46 mouse cellular contexts compared by ENCODE assay signal in the genomic region with DNA sequence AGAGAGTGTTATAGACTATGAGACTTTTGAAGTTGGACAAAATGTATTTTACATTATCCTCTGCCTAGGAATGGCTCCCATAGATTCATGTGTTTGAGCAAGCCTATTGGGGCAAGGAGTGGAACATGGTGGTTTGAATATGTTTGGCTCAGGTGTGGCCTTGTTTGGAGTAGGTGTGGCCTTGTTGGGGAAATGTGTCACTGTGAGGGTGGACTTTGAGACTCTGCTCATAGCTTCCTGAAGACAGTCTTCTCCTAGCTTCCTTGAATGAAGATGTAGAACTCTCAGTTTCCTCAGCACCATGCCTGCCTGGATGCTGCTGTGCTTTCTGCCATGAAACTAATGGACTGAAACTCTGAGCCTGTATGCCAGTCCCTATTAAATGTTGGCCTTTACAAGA. TPM values are rescaled to one million over a fixed set of nuclear protein-coding genes. Genes with fewer than 3 reads are reported as not detected.
"Had no signal": no experiment of that assay in that cellular context is flagged by ENCODE, and none has a peak within 500 bp of the region (broad histone marks: within the 10 kb centered on the region; RNA-seq: fewer than 3 reads in every experiment).

No protein-coding gene starts in this region.

- H3K4me1 ChIP-seq: limb, embryonic 10.5 days; limb, embryonic 12.5 days; limb, embryonic 13.5 days; limb, embryonic 15.5 days; liver, embryonic 12.5 days; liver, embryonic 13.5 days; liver, embryonic 15.5 days; lung, embryonic 15.5 days; midbrain, embryonic 10.5 days; midbrain, embryonic 12.5 days; midbrain, embryonic 13.5 days; midbrain, embryonic 15.5 days had no signal

- H3K9ac ChIP-seq: limb, embryonic 12.5 days; limb, embryonic 13.5 days; limb, embryonic 15.5 days; liver, embryonic 12.5 days; liver, embryonic 13.5 days; liver, embryonic 14.5 days; liver, embryonic 15.5 days; liver, postnatal 0 days; lung, embryonic 14.5 days; lung, embryonic 15.5 days; midbrain, embryonic 12.5 days; midbrain, embryonic 13.5 days; midbrain, embryonic 15.5 days had no signal

- H3K27ac ChIP-seq: limb, embryonic 10.5 days; limb, embryonic 12.5 days; limb, embryonic 13.5 days; limb, embryonic 15.5 days; liver, embryonic 12.5 days; liver, embryonic 13.5 days; liver, embryonic 14.5 days; liver, embryonic 15.5 days; lung, embryonic 15.5 days; macrophage; midbrain, embryonic 10.5 days; midbrain, embryonic 12.5 days; midbrain, embryonic 13.5 days; midbrain, embryonic 15.5 days had no signal

- ATAC-seq: liver, embryonic 12.5 days; liver, postnatal 0 days; lung, postnatal 0 days; midbrain, embryonic 13.5 days; midbrain, embryonic 15.5 days; midbrain, embryonic 16.5 days had no signal

- H3K4me2 ChIP-seq: limb, embryonic 12.5 days; limb, embryonic 13.5 days; limb, embryonic 15.5 days; liver, embryonic 11.5 days; liver, embryonic 12.5 days; liver, embryonic 13.5 days; liver, embryonic 15.5 days; lung, embryonic 14.5 days; lung, embryonic 15.5 days; midbrain, embryonic 11.5 days; midbrain, embryonic 12.5 days; midbrain, embryonic 13.5 days; midbrain, embryonic 15.5 days had no signal

- H3K4me3 ChIP-seq: limb, embryonic 10.5 days; limb, embryonic 12.5 days; limb, embryonic 13.5 days; limb, embryonic 15.5 days; liver, embryonic 12.5 days; liver, embryonic 13.5 days; liver, embryonic 15.5 days; lung, embryonic 15.5 days; megakaryocyte, embryonic 14.5 days; midbrain, embryonic 10.5 days; midbrain, embryonic 12.5 days; midbrain, embryonic 13.5 days; midbrain, embryonic 15.5 days; myocyte had no signal

- H3K9me3 ChIP-seq: limb, embryonic 10.5 days; limb, embryonic 12.5 days; limb, embryonic 13.5 days; limb, embryonic 15.5 days; liver, embryonic 12.5 days; liver, embryonic 13.5 days; liver, embryonic 15.5 days; lung, embryonic 15.5 days; megakaryocyte, embryonic 14.5 days; midbrain, embryonic 10.5 days; midbrain, embryonic 12.5 days; midbrain, embryonic 13.5 days; midbrain, embryonic 15.5 days had no signal

- H3K36me3 ChIP-seq: limb, embryonic 10.5 days; limb, embryonic 12.5 days; limb, embryonic 13.5 days; limb, embryonic 15.5 days; liver, embryonic 12.5 days; liver, embryonic 13.5 days; liver, embryonic 15.5 days; lung, embryonic 15.5 days; midbrain, embryonic 10.5 days; midbrain, embryonic 12.5 days; midbrain, embryonic 13.5 days; midbrain, embryonic 15.5 days had no signal

- DNase-seq: left cerebral cortex, postnatal 4 days; liver; liver, embryonic 13.5 days; liver, postnatal 0 days; lung, adult 18-20 months; lung, adult 2 months; lung, embryonic 14.5 days; lung, postnatal 10 days; lung, postnatal 14 days; lung, postnatal 36 days; lung, postnatal 4 days; midbrain, embryonic 14.5 days had no signal

- H3K27me3 ChIP-seq: limb, embryonic 13.5 days; limb, embryonic 15.5 days; liver, embryonic 13.5 days; lung, embryonic 15.5 days; midbrain, embryonic 12.5 days; midbrain, embryonic 13.5 days; midbrain, embryonic 15.5 days had no signal

RNA-seq across cellular contexts. Expression of a gene that starts 3.9 kb away (rescaled TPM):
- total RNA-seq: left cerebral cortex, postnatal 10 days; left cerebral cortex, postnatal 14 days; left cerebral cortex, postnatal 25 days; left cerebral cortex, postnatal 36 days; left cerebral cortex, postnatal 4 days; liver, adult 2 months; megakaryocyte progenitor cell, adult 5-6 weeks; megakaryocyte, adult 5-6 weeks; megakaryocyte-erythroid progenitor cell, adult 5-6 weeks; midbrain, postnatal 0 days; monocyte, adult 5-6 weeks had no signal
- polyA plus RNA-seq: limb, embryonic 10.5 days; limb, embryonic 11.5 days; limb, embryonic 12.5 days; limb, embryonic 13.5 days; limb, embryonic 14.5 days; limb, embryonic 15.5 days; liver, adult 2 months; liver, embryonic 11.5 days; liver, embryonic 12.5 days; liver, embryonic 13.5 days; liver, embryonic 14.5 days; liver, embryonic 15.5 days; liver, embryonic 16.5 days; liver, postnatal 0 days; lung, adult 2 months; lung, embryonic 14.5 days; lung, embryonic 15.5 days; lung, embryonic 16.5 days; lung, postnatal 0 days; macrophage; midbrain, embryonic 10.5 days; midbrain, embryonic 11.5 days; midbrain, embryonic 12.5 days; midbrain, embryonic 13.5 days; midbrain, embryonic 14.5 days; midbrain, embryonic 15.5 days; midbrain, embryonic 16.5 days; midbrain, postnatal 0 days; myocyte; neural tube, embryonic 11.5 days had no signal

RNA-seq across cellular contexts. Expression of a gene that starts 38.7 kb away (rescaled TPM):
- total RNA-seq: left cerebral cortex, postnatal 10 days; left cerebral cortex, postnatal 25 days; left cerebral cortex, postnatal 36 days; left cerebral cortex, postnatal 4 days; megakaryocyte progenitor cell, adult 5-6 weeks; megakaryocyte, adult 5-6 weeks; megakaryocyte-erythroid progenitor cell, adult 5-6 weeks; midbrain, postnatal 0 days; monocyte, adult 5-6 weeks had no signal
- polyA plus RNA-seq: liver, embryonic 11.5 days; liver, embryonic 12.5 days; liver, embryonic 13.5 days; liver, embryonic 15.5 days; liver, embryonic 16.5 days; lung, adult 2 months; lung, embryonic 14.5 days; lung, embryonic 15.5 days; lung, embryonic 16.5 days; macrophage; midbrain, embryonic 11.5 days; midbrain, embryonic 12.5 days; midbrain, embryonic 13.5 days; midbrain, embryonic 14.5 days; midbrain, embryonic 15.5 days; myocyte; neural tube, embryonic 11.5 days had no signal

RNA-seq across cellular contexts. Expression of a gene that starts 58.1 kb away (rescaled TPM):
- total RNA-seq: left cerebral cortex, postnatal 10 days; left cerebral cortex, postnatal 14 days; left cerebral cortex, postnatal 25 days; left cerebral cortex, postnatal 36 days; left cerebral cortex, postnatal 4 days; liver, adult 2 months; megakaryocyte progenitor cell, adult 5-6 weeks; megakaryocyte, adult 5-6 weeks; megakaryocyte-erythroid progenitor cell, adult 5-6 weeks; midbrain, postnatal 0 days; monocyte, adult 5-6 weeks had no signal
- polyA plus RNA-seq: limb, embryonic 10.5 days; limb, embryonic 11.5 days; limb, embryonic 12.5 days; limb, embryonic 13.5 days; limb, embryonic 15.5 days; liver, adult 2 months; liver, embryonic 11.5 days; liver, embryonic 12.5 days; liver, embryonic 13.5 days; liver, embryonic 14.5 days; liver, embryonic 15.5 days; liver, embryonic 16.5 days; liver, postnatal 0 days; lung, adult 2 months; lung, embryonic 14.5 days; lung, embryonic 15.5 days; lung, embryonic 16.5 days; lung, postnatal 0 days; macrophage; midbrain, embryonic 10.5 days; midbrain, embryonic 11.5 days; midbrain, embryonic 12.5 days; midbrain, embryonic 13.5 days; midbrain, embryonic 14.5 days; midbrain, embryonic 15.5 days; midbrain, embryonic 16.5 days; midbrain, postnatal 0 days; myocyte; neural tube, embryonic 11.5 days had no signal
